Mouse (Mus musculus): ENCODE results near the gene Xiap.

DNA sequence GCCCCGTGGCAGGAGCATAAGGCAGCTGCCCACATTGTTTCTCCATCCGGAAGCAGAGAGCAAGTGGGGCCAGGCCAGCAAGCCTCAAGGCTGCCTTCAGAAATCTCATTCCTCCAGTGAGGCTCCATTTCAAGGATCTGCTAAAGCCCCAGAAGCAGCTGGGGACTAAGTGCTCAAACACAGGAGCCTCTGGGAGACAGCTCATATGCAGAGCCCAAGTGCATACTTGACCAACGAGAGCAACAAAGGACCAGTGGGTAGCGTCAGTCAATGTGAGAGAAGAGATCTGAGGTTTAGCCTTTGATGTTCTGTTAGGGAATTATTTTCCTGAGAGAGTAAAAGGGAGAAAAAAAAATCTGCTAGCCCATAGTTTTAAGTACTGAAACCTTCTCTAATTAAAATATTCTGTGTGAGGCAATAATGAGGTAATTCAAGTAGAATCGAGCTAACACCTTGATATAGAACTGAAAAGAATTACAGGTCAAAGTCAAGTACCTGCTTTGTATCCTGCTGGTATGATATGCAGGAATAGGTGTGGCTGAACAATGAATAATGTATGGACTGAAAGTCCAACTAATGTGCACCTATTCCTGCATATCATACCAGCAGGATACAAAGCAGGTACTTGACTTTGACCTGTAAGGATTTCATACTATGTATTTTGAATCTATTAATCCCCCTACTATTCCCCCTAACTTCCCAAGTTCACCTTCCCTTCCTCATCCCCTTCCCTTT, 65.7 kb downstream of the Xiap start:
- no peak for TF ChIP-seq POLR2A (IDR thresholded peaks at IDR 0.05; ENCODE audit: low read depth, low read length)
- TF ChIP-seq CTCF (IDR thresholded peaks at IDR 0.05; ENCODE audit: extremely low read depth, insufficient read length, insufficient replicate concordance, low read depth, low read length) = no peak

All from small intestine, adult 2 months (tissue).